Mouse (Mus musculus): Measurements from ENCODE around the gene Adamts4. TPM values are rescaled to one million over a fixed set of nuclear protein-coding genes. Genes with fewer than 3 reads are reported as not detected.
"Not testable (repeated sequence)": the region's sequence is repeated elsewhere in the genome, so short reads cannot be mapped to it uniquely, and the experiment has no call there.

Gene Adamts4
- polyA plus RNA-seq, 1 experiment from 2014 or later, result 11.7 TPM

DNA sequence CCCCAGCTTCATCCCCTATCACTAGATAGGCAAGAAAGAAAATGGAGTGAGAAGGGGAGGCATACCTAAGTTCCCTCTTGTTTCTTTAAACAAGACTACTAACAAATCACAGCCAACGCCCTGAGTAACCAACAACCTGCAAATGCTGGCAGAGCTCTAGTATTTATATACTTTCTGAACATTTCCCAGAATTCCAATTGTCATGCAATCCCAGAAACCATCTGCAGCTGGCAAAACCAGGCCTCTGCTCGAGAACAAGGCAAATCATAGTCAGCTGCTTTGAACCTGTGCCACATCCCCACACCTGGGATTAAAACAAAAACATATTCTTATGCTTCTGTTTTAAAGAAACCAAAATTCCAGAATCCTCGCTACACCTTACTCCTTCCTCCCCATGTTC is 43.1 kb downstream of the Adamts4 start:
- Histone ChIP-seq H3K9ac (ENCODE audit: low read depth, low read length) (peak overlapping the region; percentile 85; the same call in 1 of the 2 replicates), H3K36me3 (ENCODE audit: control insufficient read depth, insufficient read depth, low read length) (peaks cover 18% of the 10 kb centered on the region), H3K27me3 (replicated peaks; ENCODE audit: control insufficient read depth, insufficient read depth, low read length) (peaks cover 12% of the 10 kb centered on the region), H3K4me2 (ENCODE audit: low read depth, low read length) (peak overlapping the region; percentile 73), H3K4me1 (ENCODE audit: control insufficient read depth, insufficient read depth, low read length) (peaks cover 9% of the 10 kb centered on the region; the same call in 1 of the 2 replicates), H3K9me3 (ENCODE audit: control insufficient read depth, low read length) (no peaks in the 10 kb centered on the region), H3K27ac (replicated peaks; ENCODE audit: low read depth, low read length) (no peak overlapping the region), H3K4me3 (ENCODE audit: low read depth, low read length) (peak overlapping the region; percentile 72)
- ATAC-seq (ENCODE audit: low read depth) (no peak), DNase-seq (ENCODE audit: low spot score) (no peak)
- 68% methylated on average over 3 of the region's 3 CpGs for WGBS

DNA sequence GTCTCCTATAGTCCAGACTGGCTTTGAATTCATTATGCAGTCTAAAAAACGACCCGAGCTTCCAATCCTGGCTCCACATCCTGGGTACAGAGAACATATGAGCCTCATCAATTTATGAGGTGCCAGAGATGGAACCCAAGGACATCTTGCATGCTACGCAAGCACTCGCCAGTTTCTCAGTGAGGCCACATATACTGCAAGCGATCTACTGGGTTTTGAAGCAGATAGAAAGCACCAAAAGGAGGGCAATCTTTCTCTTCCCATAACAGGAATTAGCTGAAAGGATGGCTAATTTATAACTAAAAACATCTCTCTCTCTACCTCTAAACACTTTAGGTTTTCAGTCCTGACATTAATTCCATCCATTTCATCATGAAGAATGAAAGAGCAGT is 43.7 kb downstream of the Adamts4 start:
- Histone ChIP-seq H3K9me3 (ENCODE audit: control insufficient read depth, low read length) (no peaks in the 10 kb centered on the region), H3K27ac (replicated peaks; ENCODE audit: low read depth, low read length) (peak overlapping the region; percentile 95), H3K4me1 (ENCODE audit: control insufficient read depth, insufficient read depth, low read length) (peaks cover 8% of the 10 kb centered on the region; the same call in 1 of the 2 replicates), H3K4me3 (ENCODE audit: low read depth, low read length) (peak overlapping the region; percentile 72), H3K27me3 (replicated peaks; ENCODE audit: control insufficient read depth, insufficient read depth, low read length) (peaks cover 15% of the 10 kb centered on the region), H3K4me2 (ENCODE audit: low read depth, low read length) (peak overlapping the region; percentile 73), H3K9ac (ENCODE audit: low read depth, low read length) (peak overlapping the region; percentile 85), H3K36me3 (ENCODE audit: control insufficient read depth, insufficient read depth, low read length) (peaks cover 12% of the 10 kb centered on the region)
- 36% methylated on average over 5 of the region's 5 CpGs for WGBS
- DNase-seq (ENCODE audit: low spot score) (no peak), ATAC-seq (ENCODE audit: low read depth) (no peak)

- Histone ChIP-seq H3K4me1 (ENCODE audit: control insufficient read depth, insufficient read depth, low read length) (peaks cover 8% of the 10 kb centered on the region; the same call in 1 of the 2 replicates), H3K36me3 (ENCODE audit: control insufficient read depth, insufficient read depth, low read length) (peaks cover 7% of the 10 kb centered on the region; the same call in 1 of the 2 replicates), H3K9me3 (ENCODE audit: control insufficient read depth, low read length) (no peaks in the 10 kb centered on the region), H3K4me3 (ENCODE audit: low read depth, low read length) (peak within 1 kb of the TSS; percentile 72), H3K27ac (replicated peaks; ENCODE audit: low read depth, low read length) (peak within 1 kb of the TSS; percentile 95), H3K4me2 (ENCODE audit: low read depth, low read length) (peak within 1 kb of the TSS; percentile 73), H3K9ac (ENCODE audit: low read depth, low read length) (peak within 1 kb of the TSS; percentile 85), H3K27me3 (replicated peaks; ENCODE audit: control insufficient read depth, insufficient read depth, low read length) (peaks cover 16% of the 10 kb centered on the region)
- 0% methylated on average over 42 of the region's 42 CpGs for WGBS
- peak; percentile 83 for ATAC-seq (ENCODE audit: low read depth)
- peak; percentile 95 for DNase-seq (ENCODE audit: low spot score)
These were observed 44.3 kb downstream of the Adamts4 start, which contains the start of gene Ufc1 for GRCm38 (mm10) chr1:171294298-171295062. TSS of gene Ufc1 (minus strand) at chr1:171295024.

DNA sequence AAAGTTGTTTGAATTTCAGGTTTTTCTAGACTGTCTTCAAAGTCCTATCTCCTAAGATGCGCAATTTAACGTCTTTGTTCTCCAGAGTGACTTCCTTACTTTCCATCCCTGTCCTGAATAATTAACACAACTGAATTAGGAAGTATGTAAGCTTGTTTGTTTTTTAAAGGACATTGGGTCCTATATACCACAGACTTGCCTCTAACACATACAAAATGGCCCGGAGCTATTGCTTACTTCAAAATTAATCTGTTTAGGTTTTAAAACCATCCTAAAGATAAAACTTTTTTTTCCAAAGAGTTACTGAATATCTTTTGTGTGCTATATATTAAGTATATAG is 44.8 kb downstream of the Adamts4 start:
- H3K9me3 ChIP-seq (ENCODE audit: control insufficient read depth, low read length), result no peaks in the 10 kb centered on the region
- peaks cover under 1% of the 10 kb centered on the region; the same call in 1 of the 2 replicates for H3K36me3 ChIP-seq (ENCODE audit: control insufficient read depth, insufficient read depth, low read length)
- WGBS, result 17% methylated on average over 3 of the region's 3 CpGs
- DNase-seq (ENCODE audit: low spot score), result no peak
- peak overlapping the region; percentile 95 for H3K27ac ChIP-seq (replicated peaks; ENCODE audit: low read depth, low read length)
- peak overlapping the region; percentile 85 for H3K9ac ChIP-seq (ENCODE audit: low read depth, low read length)
- H3K4me1 ChIP-seq (ENCODE audit: control insufficient read depth, insufficient read depth, low read length), result peaks cover 8% of the 10 kb centered on the region; the same call in 1 of the 2 replicates
- no peak for ATAC-seq (ENCODE audit: low read depth)
- H3K27me3 ChIP-seq (replicated peaks; ENCODE audit: control insufficient read depth, insufficient read depth, low read length), result peaks cover 16% of the 10 kb centered on the region
- peak overlapping the region; percentile 72 for H3K4me3 ChIP-seq (ENCODE audit: low read depth, low read length)
- H3K4me2 ChIP-seq (ENCODE audit: low read depth, low read length), result peak overlapping the region; percentile 53

DNA sequence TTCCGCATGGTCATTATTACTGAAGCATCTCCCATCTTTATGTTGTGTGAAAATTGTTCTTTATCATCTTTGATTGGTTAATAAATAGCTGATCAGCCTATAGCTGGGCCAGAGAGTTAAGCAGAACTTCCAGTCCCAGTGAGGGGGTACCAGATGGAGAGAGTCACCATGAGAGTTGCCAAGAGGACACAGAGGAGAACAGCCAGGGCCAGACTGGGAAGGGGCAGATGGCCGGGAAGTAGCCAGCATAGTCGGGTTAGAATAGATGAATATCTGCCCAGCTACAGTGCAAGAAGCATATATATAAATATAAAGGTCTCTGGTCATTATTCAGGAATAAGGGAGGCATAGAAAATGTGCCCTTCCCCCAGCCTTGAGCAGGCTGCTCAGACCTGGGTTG is 48.0 kb downstream of the Adamts4 start:
- DNase-seq (ENCODE audit: low spot score) (no peak), ATAC-seq (ENCODE audit: low read depth) (no peak)
- no peak overlapping the region for H3K4me2 ChIP-seq (ENCODE audit: low read depth, low read length)
- no peak overlapping the region for H3K27ac ChIP-seq (replicated peaks; ENCODE audit: low read depth, low read length)
- H3K9me3 ChIP-seq (ENCODE audit: control insufficient read depth, low read length), result no peaks in the 10 kb centered on the region
- WGBS, result 64% methylated on average over 3 of the region's 3 CpGs
- no peak overlapping the region for H3K9ac ChIP-seq (ENCODE audit: low read depth, low read length)
- H3K27me3 ChIP-seq (replicated peaks; ENCODE audit: control insufficient read depth, insufficient read depth, low read length), result peaks cover 16% of the 10 kb centered on the region
- H3K4me3 ChIP-seq (ENCODE audit: low read depth, low read length), result no peak overlapping the region
- H3K36me3 ChIP-seq (ENCODE audit: control insufficient read depth, insufficient read depth, low read length), result no peaks in the 10 kb centered on the region
- H3K4me1 ChIP-seq (ENCODE audit: control insufficient read depth, insufficient read depth, low read length), result peaks cover 6% of the 10 kb centered on the region; the same call in 1 of the 2 replicates

DNA sequence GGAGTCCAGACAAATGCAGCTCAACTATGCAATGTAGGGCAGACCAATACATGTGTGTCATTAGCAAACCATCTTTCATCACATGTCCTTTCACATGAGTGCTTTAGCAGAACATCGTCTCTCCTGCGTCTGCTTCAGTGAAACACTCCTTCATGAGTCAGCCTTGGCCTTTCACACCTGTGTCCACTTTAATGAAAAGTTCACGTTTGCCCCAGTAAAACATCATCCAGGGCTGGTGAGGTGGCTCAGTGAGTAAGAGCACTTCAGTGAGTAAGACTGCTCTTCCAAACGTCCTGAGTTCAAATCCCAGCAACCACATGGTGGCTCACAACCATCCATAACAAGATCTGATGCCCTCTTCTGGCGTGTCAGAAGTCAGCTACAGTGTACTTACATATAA is 55.9 kb downstream of the Adamts4 start:
- H3K4me2 ChIP-seq (ENCODE audit: low read depth, low read length); H3K4me1 ChIP-seq (ENCODE audit: control insufficient read depth, insufficient read depth, low read length); H3K27me3 ChIP-seq (replicated peaks; ENCODE audit: control insufficient read depth, insufficient read depth, low read length); H3K4me3 ChIP-seq (ENCODE audit: low read depth, low read length); H3K9me3 ChIP-seq (ENCODE audit: control insufficient read depth, low read length); DNase-seq (ENCODE audit: low spot score); H3K36me3 ChIP-seq (ENCODE audit: control insufficient read depth, insufficient read depth, low read length); H3K27ac ChIP-seq (replicated peaks; ENCODE audit: low read depth, low read length); H3K9ac ChIP-seq (ENCODE audit: low read depth, low read length); ATAC-seq (ENCODE audit: low read depth): not testable (repeated sequence)
- WGBS, result 72% methylated on average over 5 of the region's 5 CpGs

DNA sequence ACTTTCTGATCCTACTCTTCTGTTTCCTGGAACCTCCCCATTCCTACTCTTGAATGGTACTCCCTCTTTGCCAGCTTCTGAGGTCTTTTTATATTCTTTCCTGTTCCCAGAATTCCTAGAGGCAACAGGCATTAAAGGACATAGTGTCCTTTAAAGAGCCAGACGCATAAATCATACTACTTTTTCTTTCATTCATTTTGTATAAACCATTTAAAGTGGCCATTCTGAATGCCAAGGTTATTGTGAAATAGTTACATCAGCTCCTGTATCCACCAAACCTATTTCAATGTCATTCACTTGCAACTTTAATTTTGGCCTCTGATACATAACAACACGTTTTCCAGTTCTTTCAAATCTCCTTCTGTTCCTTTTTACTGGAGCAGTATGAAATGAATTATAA is 59.1 kb downstream of the Adamts4 start:
- DNase-seq (ENCODE audit: low spot score) (no peak), ATAC-seq (ENCODE audit: low read depth) (no peak)
- Histone ChIP-seq H3K9ac (ENCODE audit: low read depth, low read length) (no peak overlapping the region), H3K9me3 (ENCODE audit: control insufficient read depth, low read length) (no peaks in the 10 kb centered on the region), H3K4me3 (ENCODE audit: low read depth, low read length) (no peak overlapping the region), H3K27ac (replicated peaks; ENCODE audit: low read depth, low read length) (no peak overlapping the region), H3K4me1 (ENCODE audit: control insufficient read depth, insufficient read depth, low read length) (no peaks in the 10 kb centered on the region), H3K36me3 (ENCODE audit: control insufficient read depth, insufficient read depth, low read length) (no peaks in the 10 kb centered on the region), H3K4me2 (ENCODE audit: low read depth, low read length) (no peak overlapping the region), H3K27me3 (replicated peaks; ENCODE audit: control insufficient read depth, insufficient read depth, low read length) (no peaks in the 10 kb centered on the region)
- 69% methylated on average over 2 of the region's 2 CpGs for WGBS
